19 mouse cellular contexts compared by ENCODE assay signal in the genomic region with DNA sequence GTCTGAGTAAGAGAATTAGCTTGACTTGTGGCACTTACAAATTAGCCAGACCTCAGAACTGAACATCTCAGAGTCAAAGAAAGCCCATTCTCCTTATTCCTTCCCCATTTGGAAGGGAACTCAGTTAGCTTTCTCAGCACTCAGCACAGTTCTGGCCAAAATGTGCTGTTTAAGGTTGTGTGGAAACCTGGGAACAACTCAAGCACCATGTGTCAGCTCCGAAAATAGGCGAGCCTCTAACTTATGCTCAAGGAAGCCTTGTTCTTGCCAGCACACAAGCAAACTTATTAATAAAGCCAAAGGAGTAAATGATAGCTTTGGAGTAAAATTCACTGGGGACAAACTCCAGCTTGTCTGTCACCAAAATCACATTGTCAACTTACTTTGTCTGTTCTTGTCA. TPM values are rescaled to one million over a fixed set of nuclear protein-coding genes. Genes with fewer than 3 reads are reported as not detected.
DNase-seq lines count a peak whose midpoint lies in the region; ATAC-seq and TF ChIP-seq lines count a peak whose summit lies in the region.
"Had no signal": no experiment of that assay in that cellular context is flagged by ENCODE, and none has a peak within 500 bp of the region (broad histone marks: within the 10 kb centered on the region; RNA-seq: fewer than 3 reads in every experiment).

No protein-coding gene starts in this region.

- ATAC-seq in embryonic facial prominence, embryonic 15.5 days (ENCODE audit: insufficient number of reproducible peaks, low FRiP score, low TSS enrichment, low read depth) = no peak
- no peak for ATAC-seq in erythroid progenitor cell, adult 5-6 weeks (replicated peaks; ENCODE audit: low FRiP score, poor library complexity, severe bottlenecking)
- ATAC-seq: forebrain, embryonic 14.5 days; intestine, embryonic 16.5 days had no signal

- intact Hi-C loops in gastrocnemius, adult 2 months (cut with DNase I) = no loop called here
- intact Hi-C loops in gastrocnemius, postnatal 36 days (cut with DNase I) = no loop called here

- no peak for TF ChIP-seq CTCF in gastrocnemius, adult 2 months (IDR thresholded peaks at IDR 0.05)
- TF ChIP-seq CTCF in layer of hippocampus, adult 2 months (conservative IDR thresholded peaks at IDR 0.05) = no peak

- H3K27ac ChIP-seq in embryonic facial prominence, embryonic 15.5 days (replicated peaks) = 0 out of 2 replicates have a peak overlapping the region, but pooled peaks have one; percentile 28
- H3K27ac ChIP-seq in embryonic facial prominence, embryonic 10.5 days (replicated peaks) = no peak overlapping the region
- H3K27ac ChIP-seq in gastrocnemius, adult 2 months = peak overlapping the region; percentile 4; the same call in 1 of the 2 replicates
- 0 out of 2 replicates have a peak overlapping the region, but pooled peaks have one; percentile 23 for H3K27ac ChIP-seq in layer of hippocampus, adult 2 months
- H3K27ac ChIP-seq: embryonic facial prominence, embryonic 12.5 days; heart, embryonic 13.5 days; hindbrain, embryonic 15.5 days had no signal

- H3K4me2 ChIP-seq in embryonic facial prominence, embryonic 15.5 days (replicated peaks) = no peak overlapping the region
- H3K4me2 ChIP-seq: embryonic facial prominence, embryonic 12.5 days; heart, embryonic 13.5 days; hindbrain, embryonic 15.5 days had no signal

- no peak overlapping the region for H3K9ac ChIP-seq in embryonic facial prominence, embryonic 15.5 days
- H3K9ac ChIP-seq: embryonic facial prominence, embryonic 12.5 days; heart, embryonic 13.5 days; hindbrain, embryonic 15.5 days had no signal

- no peaks in the 10 kb centered on the region for H3K4me1 ChIP-seq in embryonic facial prominence, embryonic 15.5 days
- H3K4me1 ChIP-seq in embryonic facial prominence, embryonic 10.5 days = no peaks in the 10 kb centered on the region
- H3K4me1 ChIP-seq: embryonic facial prominence, embryonic 12.5 days; heart, embryonic 13.5 days; hindbrain, embryonic 15.5 days had no signal

- whole genome bisulfite sequencing in embryonic facial prominence, embryonic 15.5 days = 56% methylated on average over 2 of the region's 2 CpGs
- WGBS in embryonic facial prominence, embryonic 10.5 days = 79% methylated on average over 2 of the region's 2 CpGs

- H3K27me3 ChIP-seq in embryonic facial prominence, embryonic 15.5 days = no peaks in the 10 kb centered on the region
- H3K27me3 ChIP-seq in embryonic facial prominence, embryonic 10.5 days (replicated peaks; ENCODE audit: low read depth, poor library complexity, severe bottlenecking) = 0 out of 2 replicates have a peak, but pooled peaks cover 4% of the 10 kb centered on the region
- H3K27me3 ChIP-seq: embryonic facial prominence, embryonic 12.5 days; heart, embryonic 13.5 days; hindbrain, embryonic 15.5 days had no signal

- no peak for DNase-seq in embryonic facial prominence, embryonic 10.5 days (ENCODE audit: low spot score)
- DNase-seq in gastrocnemius, adult 2 months = no peak
- no peak for DNase-seq in gastrocnemius, postnatal 36 days
- DNase-seq in layer of hippocampus, adult 2 months (ENCODE audit: low spot score in 2 of 2) = no peak
- no peak for DNase-seq in layer of hippocampus, postnatal 25 days (ENCODE audit: extremely low spot score in 1 of 2, low spot score in 1 of 2)
- DNase-seq: adrenal gland, postnatal 14 days; cerebellum, postnatal 14 days; embryo, embryonic 11 days; kidney, adult 2 months had no signal

- no peak overlapping the region for H3K4me3 ChIP-seq in embryonic facial prominence, embryonic 15.5 days (replicated peaks)
- H3K4me3 ChIP-seq in embryonic facial prominence, embryonic 10.5 days = no peak overlapping the region
- H3K4me3 ChIP-seq in gastrocnemius, adult 2 months = no peak overlapping the region
- no peak overlapping the region for H3K4me3 ChIP-seq in layer of hippocampus, adult 2 months
- H3K4me3 ChIP-seq: embryonic facial prominence, embryonic 12.5 days; heart, embryonic 13.5 days; hindbrain, embryonic 15.5 days had no signal

- H3K9me3 ChIP-seq in embryonic facial prominence, embryonic 15.5 days (replicated peaks) = no peaks in the 10 kb centered on the region
- H3K9me3 ChIP-seq in embryonic facial prominence, embryonic 10.5 days = no peaks in the 10 kb centered on the region
- H3K9me3 ChIP-seq: embryonic facial prominence, embryonic 12.5 days; heart, embryonic 13.5 days; hindbrain, embryonic 15.5 days had no signal

- H3K36me3 ChIP-seq in embryonic facial prominence, embryonic 15.5 days = no peaks in the 10 kb centered on the region
- no peaks in the 10 kb centered on the region for H3K36me3 ChIP-seq in embryonic facial prominence, embryonic 10.5 days (replicated peaks)
- H3K36me3 ChIP-seq: embryonic facial prominence, embryonic 12.5 days; heart, embryonic 13.5 days; hindbrain, embryonic 15.5 days had no signal

RNA-seq across cellular contexts. Expression of gene Srpx, which starts 54.1 kb away (rescaled TPM):
- polyA plus RNA-seq in embryonic facial prominence, embryonic 15.5 days (2015; fragmentation: Nextera tagmentation; extraction: Ambion mirVana) = 81.3 and 97.7 TPM in 2 replicates
- polyA plus RNA-seq in embryonic facial prominence, embryonic 10.5 days (2016; fragmentation: Nextera tagmentation; extraction: Ambion mirVana) = 3.1 and 3.6 TPM in 2 replicates
- total RNA-seq in gastrocnemius, adult 2 months (2021) = 1 to 10 TPM; 4.9 to 5.3 TPM
- 1 to 10 TPM; 4.2 to 5.4 TPM for total RNA-seq in gastrocnemius, postnatal 36 days (2021)
- total RNA-seq in layer of hippocampus, adult 2 months (2021) = under 1 TPM; 0.37 to 0.51 TPM
- under 1 TPM; 0.23 to 0.49 TPM for total RNA-seq in layer of hippocampus, postnatal 25 days (2021)
- total RNA-seq in erythroid progenitor cell, adult 5-6 weeks (2015; ENCODE audit: low replicate concordance) = not detected in 2 replicates
- total RNA-seq in erythroid progenitor cell, adult 5-6 weeks (2017; ENCODE audit: low replicate concordance) = not detected in 2 replicates
- total RNA-seq: common myeloid progenitor, adult 5-6 weeks; MEL had no signal
- polyA plus RNA-seq: C2C12 had no signal
